Mouse (Mus musculus) CH12F3 (cell line): Measurements from ENCODE around the gene Gabarapl1.
"Not testable (repeated sequence)": the region's sequence is repeated elsewhere in the genome, so short reads cannot be mapped to it uniquely, and the experiment has no call there.

Experiments
- in situ Hi-C: fragments of 300-500 bp; cut with MboI; formaldehyde crosslinking; loops from 2 replicates; pipeline ENCODE4 v1.14.3; 2020; ENCODE audit warnings: low sequenced_read_pairs

Gabarapl1 gene

DNA sequence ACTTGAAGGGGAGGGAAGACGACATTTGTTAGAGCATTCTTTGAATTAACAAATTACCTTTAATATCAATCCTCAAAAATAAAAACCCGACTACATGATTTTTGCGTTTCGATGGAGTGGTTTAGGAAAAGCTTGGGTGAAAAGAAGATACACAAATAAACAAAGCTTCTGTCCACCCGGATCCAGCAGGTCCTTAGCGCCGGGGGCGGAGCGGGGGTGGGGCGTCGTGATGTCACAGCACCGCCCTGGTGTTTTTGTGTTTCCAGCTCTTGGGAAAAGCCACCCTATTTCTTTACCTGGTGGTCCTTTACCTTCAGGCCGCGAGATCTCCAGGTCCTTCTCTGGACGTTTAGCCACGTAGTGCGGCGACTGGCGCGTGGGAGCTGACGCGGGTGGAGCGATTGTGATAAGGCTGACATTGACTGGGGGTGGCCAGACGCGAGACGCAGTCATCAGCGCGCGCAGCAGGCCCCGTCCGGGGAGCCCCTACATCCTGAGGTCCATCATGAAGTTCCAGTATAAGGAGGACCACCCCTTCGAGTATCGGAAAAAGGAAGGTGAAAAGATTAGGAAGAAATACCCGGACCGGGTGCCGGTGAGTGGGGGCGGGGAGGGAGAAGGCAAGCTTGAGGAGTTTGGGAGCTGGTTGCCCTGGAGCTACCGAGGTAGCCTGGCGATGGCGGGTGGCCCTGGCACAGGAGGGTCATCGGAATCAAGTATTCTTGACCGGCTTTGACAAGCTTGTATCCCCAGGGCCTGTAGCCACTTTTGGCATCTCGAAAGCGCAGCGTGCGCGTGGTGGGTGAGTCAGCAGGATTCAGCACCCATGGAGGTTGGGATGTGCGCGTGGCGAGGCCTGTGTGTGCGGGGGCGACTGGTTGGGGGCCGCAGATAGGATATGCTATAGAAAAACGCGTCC, at the start of gene Gabarapl1:
Gabarapl1 (plus strand) TSS at position 219 of the 919 bp plus-strand sequence.
- in situ Hi-C loops, result no loop called here

DNA sequence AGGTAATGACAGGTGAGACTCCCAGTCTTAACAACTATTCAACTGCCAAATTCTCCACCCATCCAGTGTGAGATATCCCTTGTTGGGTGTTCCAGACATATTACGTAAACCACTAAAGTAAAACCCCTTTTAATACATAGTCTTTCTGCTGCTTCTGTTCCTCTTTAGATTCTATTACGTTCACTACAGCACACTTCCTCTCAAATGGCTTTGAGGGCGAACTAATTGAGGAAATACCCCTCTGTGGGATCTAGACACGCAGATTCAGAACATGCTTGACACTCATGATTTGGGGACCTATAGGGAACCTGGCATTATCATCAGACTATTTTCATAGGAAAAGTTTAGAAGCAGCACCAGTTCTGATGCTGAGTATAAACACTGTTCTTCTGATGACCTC, 38.0 kb upstream of the Gabarapl1 start:
- in situ Hi-C loops, result no loop called here

DNA sequence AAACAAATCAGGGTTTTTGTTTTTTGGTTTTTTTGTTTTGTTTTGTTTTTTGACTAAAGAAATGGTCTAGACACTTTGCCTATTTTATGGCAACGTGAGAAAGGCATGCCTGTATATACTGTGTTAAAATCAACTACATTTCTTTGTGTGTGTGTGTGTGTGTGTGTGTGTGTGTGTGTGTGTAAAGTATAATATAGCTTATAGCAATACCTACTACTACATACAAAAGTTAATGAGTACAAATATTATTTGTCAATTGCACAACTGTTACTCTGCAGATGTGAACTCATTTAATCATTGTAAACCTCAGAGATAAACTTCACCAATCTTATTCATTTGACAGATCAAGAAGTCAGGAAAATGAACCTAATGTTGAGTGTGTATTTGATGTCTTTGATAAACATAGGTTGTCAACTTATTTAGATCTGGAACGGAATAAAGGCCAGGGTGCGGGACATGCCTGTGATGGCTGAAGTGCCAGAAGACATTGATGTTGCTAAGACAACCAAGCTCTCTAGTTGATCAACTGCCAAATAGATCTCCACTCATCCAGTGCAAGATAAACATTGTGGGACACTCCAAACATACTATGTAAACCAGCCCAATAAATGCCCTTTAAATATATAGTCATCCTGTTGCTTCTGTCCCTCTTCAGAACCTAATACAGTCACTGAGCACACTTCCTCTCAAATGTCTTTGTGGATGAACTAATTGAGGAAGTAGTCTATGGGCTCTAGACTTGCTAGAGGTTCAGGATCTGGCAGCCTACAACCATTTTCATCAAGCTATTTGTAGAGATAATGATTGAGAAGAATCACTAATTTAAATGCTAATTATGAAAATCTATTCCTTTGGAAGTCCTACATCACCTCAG, 35.4 kb upstream of the Gabarapl1 start:
- in situ Hi-C loops, result no loop called here

DNA sequence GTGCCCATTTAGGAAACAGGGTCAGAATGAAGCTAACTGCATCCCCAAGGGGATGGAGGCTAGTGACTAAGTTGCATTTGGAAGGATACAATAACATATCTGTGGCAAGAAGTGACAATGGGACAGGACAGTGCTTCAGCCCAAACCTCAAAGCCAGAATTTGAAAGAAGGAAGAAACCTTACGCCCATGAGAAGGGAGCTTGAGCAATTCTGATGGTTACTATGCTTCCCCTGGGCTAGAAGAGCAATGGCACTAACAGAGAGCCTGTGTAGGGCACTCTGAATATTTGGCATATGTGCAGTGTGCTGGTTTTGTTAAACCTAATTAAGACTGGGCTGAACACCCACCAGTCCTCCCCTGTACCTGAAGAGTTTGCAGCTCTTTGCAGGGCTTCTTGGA, 33.4 kb upstream of the Gabarapl1 start:
- in situ Hi-C loops, result not testable (repeated sequence)

DNA sequence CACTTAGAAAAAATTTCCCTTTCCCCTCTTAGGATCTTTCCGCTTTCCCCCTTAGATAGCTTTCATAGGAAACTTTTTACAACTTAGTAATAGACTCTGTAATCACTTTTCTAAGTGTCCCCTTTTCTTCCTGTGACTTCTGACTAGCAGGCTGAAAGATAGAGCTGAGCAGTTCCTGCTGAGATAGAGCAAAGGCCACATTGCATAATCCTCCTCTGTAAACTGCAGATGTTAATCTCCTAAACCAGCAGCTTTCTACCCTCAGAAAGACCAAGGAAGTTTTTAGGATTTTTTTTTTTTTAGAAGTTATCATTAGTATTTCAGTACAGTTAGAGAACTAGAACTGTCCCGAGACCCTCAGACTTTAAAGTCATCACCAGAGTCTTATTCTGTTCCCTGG, 29.5 kb upstream of the Gabarapl1 start:
- in situ Hi-C loops, result no loop called here

DNA sequence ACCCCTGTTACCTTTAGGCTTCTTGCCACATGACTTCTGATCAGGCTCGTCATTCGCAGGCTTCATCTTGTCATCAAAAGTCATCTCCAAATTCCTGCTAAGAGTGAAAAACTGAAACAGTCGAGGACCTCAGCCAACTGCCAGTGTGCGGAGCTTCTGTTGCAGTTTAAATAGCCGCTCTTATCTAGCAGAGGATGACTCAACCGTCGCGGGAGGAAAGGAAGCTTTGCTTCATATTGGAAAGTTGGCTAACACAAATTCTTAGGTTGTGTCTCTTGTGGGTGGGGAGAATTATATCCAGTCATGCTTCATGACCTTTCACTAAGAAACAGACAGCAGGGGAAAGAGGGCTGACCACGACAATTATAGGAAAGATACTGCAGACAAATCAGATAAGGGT, 25.9 kb upstream of the Gabarapl1 start, which contains the start of gene Olr1:
Olr1 (minus strand) TSS at position 142 of the 400 bp plus-strand sequence.
- in situ Hi-C loops, result no loop called here

DNA sequence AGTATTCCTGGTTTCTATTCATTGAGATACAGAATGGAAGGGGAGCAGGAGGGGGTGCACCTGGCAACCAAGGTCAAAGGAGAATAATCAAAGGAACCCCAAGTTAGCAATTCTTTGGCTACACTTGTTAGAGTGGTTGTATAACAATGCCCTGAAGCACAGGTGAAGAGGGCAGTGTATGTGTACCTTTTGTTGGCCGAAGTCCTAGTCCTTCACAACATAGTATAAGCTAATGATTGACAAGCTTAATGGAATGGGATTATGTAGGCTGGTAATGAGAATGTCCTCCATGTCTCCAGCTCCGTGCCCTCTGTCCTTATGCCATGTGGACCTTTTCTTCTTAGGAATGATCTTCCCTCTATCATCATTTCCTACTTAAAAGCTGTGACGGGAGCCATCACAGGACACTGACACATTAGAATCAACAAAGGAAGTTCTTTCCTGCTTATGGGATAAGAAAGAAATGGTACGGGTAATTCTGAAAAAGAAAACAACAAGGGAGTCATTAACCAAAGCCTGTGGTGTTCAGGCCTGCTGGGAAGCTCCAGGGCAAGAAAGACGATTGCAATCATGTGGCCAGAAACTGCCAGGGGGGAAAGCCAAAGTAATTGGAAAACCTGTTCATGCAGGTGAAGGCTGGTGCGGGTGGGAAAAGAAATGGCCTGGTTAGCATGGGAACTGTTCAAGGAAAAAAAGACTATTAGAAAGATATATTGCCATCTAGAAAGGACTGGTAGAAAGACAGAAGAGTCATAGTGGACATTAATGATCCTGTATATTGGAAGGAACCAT, 22.6 kb upstream of the Gabarapl1 start:
- in situ Hi-C loops, result no loop called here

DNA sequence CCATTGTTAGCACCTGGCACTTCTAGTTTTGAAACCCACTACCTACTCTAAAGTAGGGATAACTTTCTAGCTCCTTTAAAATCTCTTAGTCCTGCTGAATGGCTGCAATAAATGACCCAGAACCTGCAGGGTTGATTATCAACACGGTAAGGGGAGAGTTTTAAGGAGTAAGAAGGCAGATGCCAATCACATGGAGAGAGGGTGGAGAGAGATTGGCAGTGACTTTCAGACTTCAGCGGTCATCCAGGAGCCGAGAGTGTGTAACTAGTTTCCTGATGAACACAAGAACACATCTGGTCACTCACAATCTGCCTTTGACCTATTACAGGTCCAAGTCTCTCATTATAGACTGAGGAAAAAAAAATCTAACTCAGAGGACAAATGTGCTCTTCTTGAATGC, 20.6 kb upstream of the Gabarapl1 start, which contains the start of gene Tmem52b:
Tmem52b (plus strand) TSS at position 189 of the 400 bp plus-strand sequence.
- in situ Hi-C loops, result no loop called here

DNA sequence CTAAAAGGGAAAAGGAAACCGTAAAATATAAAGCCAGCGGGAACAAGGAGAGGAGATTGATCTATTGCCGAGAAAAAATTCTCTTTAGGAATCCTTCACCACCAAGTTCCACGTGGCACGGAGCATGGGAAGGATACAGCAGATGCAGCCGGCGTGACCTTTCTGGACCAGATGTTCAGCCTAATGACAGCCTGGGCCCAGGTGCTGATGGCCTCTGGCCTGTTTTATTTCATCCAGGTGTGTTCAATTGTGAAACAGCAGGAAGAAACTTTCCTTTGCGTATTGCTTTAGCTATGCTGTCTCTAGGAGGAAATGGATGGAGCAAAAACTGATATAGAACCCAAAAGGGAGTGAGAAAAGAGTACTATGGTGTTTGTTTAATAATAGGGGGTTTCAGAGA, 20.1 kb upstream of the Gabarapl1 start:
- in situ Hi-C loops, result no loop called here

DNA sequence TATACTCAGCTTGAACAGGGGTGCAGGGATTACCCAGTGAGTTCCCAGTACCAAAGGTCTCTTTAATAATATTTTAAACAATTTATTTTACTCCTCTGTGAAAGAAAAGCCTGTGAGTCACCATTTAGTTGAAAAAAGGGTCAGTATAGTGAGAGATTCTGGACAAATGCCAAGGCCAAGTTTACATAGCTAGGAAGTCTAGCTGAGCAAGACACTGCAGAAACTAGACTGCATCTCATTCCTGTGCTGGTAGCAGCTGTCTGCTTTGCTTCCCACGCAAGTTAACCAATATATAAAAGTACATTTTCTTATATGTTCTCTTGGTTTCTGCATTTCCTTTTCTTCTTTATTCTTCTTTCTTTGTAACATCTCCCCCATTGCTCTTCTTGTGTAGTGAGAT, 19.6 kb upstream of the Gabarapl1 start:
- in situ Hi-C loops, result no loop called here

DNA sequence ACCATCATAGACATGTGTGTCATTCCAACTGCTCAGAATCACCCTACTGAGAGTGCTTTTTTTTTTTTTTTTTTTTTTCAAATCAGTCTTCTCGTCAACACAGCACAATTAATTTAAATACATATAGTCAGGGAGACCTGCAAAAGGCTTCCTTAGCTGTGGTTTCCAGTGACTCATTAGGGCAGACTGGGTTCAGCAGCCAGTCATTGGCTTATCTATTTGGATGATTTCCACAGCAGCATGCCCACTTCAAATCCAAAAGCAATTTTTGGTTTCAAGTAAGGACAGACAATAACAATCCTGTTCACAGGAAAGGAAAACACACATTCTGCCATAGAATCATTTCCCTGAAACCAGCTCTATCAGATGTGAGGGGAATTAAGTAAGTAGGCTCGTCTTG, 18.6 kb upstream of the Gabarapl1 start:
- in situ Hi-C loops, result no loop called here

DNA sequence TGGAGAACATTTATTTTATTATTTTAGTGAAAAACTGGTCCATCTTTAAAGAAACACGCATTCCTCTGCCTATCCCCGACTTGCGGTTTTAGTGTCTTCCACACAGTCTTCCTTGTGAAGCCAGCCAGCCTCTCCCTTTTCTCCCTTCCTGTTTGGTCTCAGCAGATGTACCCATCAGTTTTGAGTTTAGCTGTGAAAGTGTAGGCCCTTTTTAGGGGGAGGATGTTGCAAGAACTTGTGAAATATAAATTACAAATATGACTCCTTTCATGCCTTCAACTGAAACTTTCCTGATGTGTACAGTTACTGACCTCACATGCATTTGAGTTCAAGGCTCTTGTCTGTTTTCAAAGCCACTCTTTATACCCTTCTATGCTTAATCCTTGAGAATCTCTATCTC, 17.9 kb upstream of the Gabarapl1 start:
- in situ Hi-C loops, result no loop called here

DNA sequence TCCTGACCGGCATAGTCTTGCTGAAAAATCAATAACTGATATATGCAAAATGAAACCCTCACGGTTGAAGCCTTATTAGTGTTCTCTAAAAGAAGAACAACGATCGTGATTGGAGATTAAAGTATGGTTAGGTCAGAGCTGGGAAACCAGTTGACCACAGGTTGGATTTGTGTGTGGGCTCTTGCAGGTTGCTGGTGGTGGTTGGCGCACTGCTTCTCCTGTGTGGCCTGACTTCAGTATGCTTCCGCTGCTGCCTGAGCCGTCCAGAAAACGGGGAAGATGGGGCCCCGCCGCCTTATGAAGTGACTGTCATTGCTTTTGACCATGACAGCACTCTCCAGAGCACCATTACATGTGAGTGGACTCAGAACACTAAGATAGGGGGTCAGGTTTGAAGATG, 16.6 kb upstream of the Gabarapl1 start:
- in situ Hi-C loops, result no loop called here

DNA sequence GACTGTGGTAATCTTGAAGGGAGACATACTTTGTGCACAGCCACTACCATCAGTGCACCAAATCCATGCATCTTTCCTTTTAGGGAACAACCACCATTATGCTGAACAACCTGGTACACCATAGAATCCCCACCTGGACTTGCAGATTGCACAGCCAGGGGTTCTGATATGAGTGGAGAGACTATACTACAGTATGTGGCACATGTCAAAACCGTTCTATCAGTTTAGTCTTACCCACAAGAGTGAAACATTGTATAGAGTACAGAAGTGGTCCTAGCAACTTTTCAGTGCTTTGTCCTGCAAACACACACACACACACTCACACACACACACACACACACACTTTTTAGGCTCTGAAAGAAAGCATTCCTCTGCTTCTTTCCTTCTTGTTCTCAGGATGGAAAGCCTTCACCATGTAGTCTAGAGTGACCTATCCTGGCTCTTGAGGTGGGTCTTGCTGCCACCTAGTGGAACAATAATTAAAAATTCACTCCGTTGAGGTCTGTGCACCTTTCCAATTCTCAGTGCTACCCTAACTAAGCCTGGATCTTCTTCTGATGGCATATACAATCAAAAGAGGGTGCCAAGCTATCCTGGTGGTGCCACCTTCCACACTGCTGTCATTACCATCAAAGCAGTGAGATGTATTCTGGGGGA, 15.1 kb upstream of the Gabarapl1 start:
- in situ Hi-C loops, result no loop called here

DNA sequence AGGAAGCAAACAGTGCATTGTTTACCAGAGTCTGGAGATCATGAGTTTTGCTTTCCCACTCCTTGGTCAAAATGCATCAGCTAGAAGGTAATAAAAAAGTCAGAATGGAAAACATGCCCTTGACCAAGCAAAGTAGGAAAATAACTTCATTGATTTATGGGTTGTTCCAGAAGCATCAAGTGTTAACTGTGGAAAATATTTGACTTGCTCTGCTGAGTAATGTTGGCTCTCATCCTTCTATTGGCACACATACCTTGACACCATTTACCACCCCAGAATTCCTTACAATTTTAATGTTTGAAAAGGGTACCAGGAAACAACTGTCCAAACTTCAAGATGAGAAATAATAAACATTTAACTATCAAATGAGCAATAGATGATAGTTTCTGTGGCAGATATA, 6.9 kb upstream of the Gabarapl1 start:
- in situ Hi-C loops, result loop anchor here (10.0 kb wide), 1 partner anchor 141 kb away; the partner anchor contains the start of gene Clec12b

DNA sequence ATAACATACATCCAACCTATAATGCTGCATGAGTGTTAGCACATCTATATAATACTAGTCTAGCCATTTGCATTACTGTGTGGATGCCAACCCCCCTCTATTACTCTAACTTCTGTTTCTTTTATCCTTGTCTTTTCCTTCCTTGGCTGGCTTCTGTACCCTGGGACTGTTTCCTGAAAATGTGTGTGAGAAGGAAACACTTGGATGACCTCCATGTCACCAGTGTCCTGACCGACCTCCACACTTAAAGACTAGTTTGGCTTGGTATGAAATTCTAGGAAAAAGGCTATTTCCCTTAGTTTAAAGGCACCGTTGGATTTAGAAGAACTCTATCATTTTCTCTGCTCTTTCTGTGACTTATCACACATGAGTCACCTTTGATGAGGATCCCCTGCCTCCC, 5.5 kb upstream of the Gabarapl1 start:
- in situ Hi-C loops, result loop anchor here (10.0 kb wide), 1 partner anchor 143 kb away; the partner anchor contains the start of gene Clec12b

DNA sequence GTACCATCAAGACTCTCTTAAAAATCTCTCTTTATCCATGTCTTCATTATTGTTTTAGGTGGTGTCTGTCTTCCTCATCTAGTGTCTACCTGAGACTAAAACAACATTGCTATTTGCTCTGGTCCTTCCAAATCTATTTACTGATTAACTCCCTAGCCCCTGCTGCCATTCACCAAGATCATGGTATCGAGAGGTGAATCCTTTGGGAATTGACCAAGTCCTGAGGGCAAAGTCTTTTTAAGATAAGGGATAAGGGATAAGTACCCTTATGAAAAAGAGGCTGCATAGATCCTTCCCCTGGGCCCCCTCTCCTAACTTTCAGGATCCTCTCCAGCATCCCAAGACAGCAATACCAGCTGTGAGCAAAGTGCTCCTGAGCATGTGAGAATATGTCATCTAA, 3.4 kb upstream of the Gabarapl1 start:
- in situ Hi-C loops, result loop anchor here (10.0 kb wide), 1 partner anchor 145 kb away; the partner anchor contains the start of gene Clec12b

DNA sequence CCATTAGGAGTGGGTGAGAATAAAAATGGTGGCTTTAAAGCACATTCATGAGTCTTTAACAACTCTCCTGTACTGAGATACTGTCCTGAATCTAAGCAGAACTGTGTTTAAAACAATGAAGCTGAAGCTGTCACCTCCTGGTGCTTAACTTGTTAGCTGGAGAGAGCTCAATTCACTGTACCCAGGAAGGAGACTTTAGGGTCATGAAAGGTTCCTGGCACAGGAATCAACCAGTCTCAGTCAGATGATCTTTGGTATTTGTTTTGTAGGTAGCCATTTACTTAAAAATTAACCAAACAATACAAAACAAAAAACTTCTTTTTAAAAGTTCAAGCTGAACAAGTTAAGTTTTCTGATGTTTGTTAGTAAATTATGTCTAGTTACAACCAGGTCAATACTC, 2.7 kb upstream of the Gabarapl1 start:
- in situ Hi-C loops, result no loop called here

DNA sequence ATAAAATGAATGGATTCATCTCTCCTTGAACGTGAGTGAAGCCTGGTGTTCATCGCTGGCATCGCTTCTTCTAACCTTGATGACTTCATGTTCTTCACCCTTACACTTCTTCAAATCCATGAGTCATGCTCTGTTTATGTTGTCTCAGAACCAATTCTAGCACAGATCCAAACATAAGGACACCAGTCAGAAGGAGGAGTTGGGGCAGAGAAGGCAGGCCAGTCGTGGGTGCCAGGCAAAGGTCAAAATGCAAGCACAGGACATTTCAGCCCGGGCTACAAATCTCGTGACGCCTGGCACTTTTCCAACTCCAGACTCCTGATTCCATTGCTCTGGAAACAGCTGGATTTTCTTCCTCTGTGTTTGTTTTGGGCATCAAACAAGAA, 411 bp upstream of the Gabarapl1 start:
- in situ Hi-C loops, result no loop called here

DNA sequence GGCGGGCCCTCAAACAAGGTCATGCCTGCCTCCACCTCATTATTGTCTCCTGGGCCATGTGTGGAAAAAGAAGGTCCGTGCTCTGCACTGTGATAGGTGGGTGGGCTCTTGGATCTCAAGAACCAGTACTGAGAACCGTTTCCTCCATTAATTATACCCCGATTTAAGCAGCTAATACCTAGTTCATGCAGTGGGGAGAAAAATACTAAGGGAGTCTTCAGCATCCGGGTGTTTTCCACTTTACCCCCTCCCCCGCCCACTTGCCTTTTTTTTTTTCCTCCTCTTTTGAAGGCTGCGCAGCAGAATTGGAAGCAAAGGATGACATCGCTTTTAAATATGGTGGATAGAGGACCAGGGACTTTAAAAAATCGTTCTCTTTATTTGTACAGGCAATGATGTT, 1.1 kb downstream of the Gabarapl1 start:
- in situ Hi-C loops, result no loop called here
